Mouse (Mus musculus) lung, embryonic 14.5 days (tissue): Measurements from ENCODE around the gene Grid1. TPM values are rescaled to one million over a fixed set of nuclear protein-coding genes. Genes with fewer than 3 reads are reported as not detected.

Source experiments
- ATAC-seq: fragments of 200-750 bp; cut with Nextera tagmentation; 2 replicates; pipeline ENCODE4 v1.8.0; 2017; ENCODE audit warnings: mild to moderate bottlenecking, moderate TSS enrichment, moderate library complexity; ENCODE audit not compliant: insufficient read depth
- DNase-seq: peaks from one replicate; pipeline ENCODE4 v3.0.0-alpha.2; 2015
- H3K27ac ChIP-seq: fragments of 300-500 bp; sonication (generic); 2 replicates; pipeline ENCODE4 v1.5.1; 2014; ENCODE audit warnings: low read depth, mild to moderate bottlenecking, moderate library complexity
- H3K27me3 ChIP-seq: fragments of 300-500 bp; sonication (generic); 2 replicates; pipeline ENCODE4 v1.6.1; 2014; ENCODE audit warnings: low read length, control low read depth; ENCODE audit not compliant: insufficient read depth
- H3K36me3 ChIP-seq: fragments of 300-500 bp; sonication (generic); 2 replicates; pipeline ENCODE4 v1.6.1; 2014; ENCODE audit warnings: control low read depth; ENCODE audit not compliant: insufficient read depth
- H3K4me1 ChIP-seq: fragments of 300-500 bp; sonication (generic); 2 replicates; pipeline ENCODE4 v1.6.1; 2014; ENCODE audit warnings: antibody characterized with exemption, control low read depth; ENCODE audit not compliant: insufficient read depth
- H3K4me2 ChIP-seq: fragments of 300-500 bp; sonication (generic); 2 replicates; pipeline ENCODE4 v1.6.1; 2014; ENCODE audit warnings: mild to moderate bottlenecking
- H3K4me3 ChIP-seq: fragments of 300-500 bp; sonication (generic); 2 replicates; pipeline ENCODE4 v1.5.1; 2014; ENCODE audit warnings: low read depth, low read length
- H3K9ac ChIP-seq: fragments of 300-500 bp; sonication (generic); 2 replicates; pipeline ENCODE4 v1.6.1; 2014
- H3K9me3 ChIP-seq: fragments of 300-500 bp; sonication (generic); 2 replicates; pipeline ENCODE4 v1.6.1; 2016; ENCODE audit warnings: low read depth, low read length, control low read depth
- CTCF ChIP-seq: IDR thresholded peaks from 2 replicates; pipeline ENCODE4 v1.5.1; 2016; ENCODE audit warnings: antibody characterized with exemption, low read depth
- WGBS: fragments of 180-500 bp; shearing (Covaris S2); extraction: QIAGEN DNeasy Blood & Tissue Kit; methylation state at CpG from one replicate; pipeline ENCODE4 v1.1.7; 2014; 5-methylcytosine and 5-hydroxymethylcytosine counted together
- polyA plus RNA-seq: library from polyadenylated mRNA; unstranded; fragments of >200 nt; fragmentation: Nextera tagmentation; extraction: Ambion mirVana; gene quantifications from 2 replicates; pipeline ENCODE4 v1.2.1, GENCODE M21; 2014

Gene Grid1
- polyA plus RNA-seq, 1 experiment from 2014 or later, result 0.13 TPM

GRCm38 (mm10) chr14:35138069-35138468, 318.2 kb downstream of the Grid1 start:
- H3K36me3 ChIP-seq, result no peaks in the 10 kb centered on the region
- no peaks in the 10 kb centered on the region for H3K9me3 ChIP-seq
- no peak overlapping the region for H3K9ac ChIP-seq
- H3K4me3 ChIP-seq, result no peak overlapping the region
- H3K27ac ChIP-seq, result no peak overlapping the region
- DNase-seq (no peak), ATAC-seq (no peak)
- WGBS, result 74% methylated on average over 7 of the region's 7 CpGs
- no peak overlapping the region for H3K4me2 ChIP-seq
- H3K4me1 ChIP-seq, result no peaks in the 10 kb centered on the region
- TF ChIP-seq CTCF, result no peak
- H3K27me3 ChIP-seq, result no peaks in the 10 kb centered on the region

DNA sequence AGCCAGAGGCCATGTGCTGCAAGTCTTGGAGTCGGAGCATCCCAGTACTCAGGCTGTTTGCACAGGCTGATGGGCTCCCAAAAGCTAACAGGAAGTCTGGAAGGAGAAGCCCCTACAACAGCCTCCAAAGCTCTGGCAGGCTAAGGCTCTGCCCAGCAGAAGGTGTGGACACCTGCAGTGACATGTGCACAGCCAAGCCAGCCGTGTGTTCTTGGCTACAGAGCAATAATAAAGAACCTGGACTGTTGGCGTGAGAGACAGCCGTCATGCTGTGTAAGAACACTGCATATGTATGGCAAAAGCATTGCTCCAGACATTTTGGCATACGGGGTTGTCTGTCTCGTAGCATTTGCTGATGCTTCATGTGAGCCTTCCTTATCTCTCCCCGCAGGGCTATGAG, 319.9 kb downstream of the Grid1 start:
- H3K4me1 ChIP-seq, result no peaks in the 10 kb centered on the region
- no peaks in the 10 kb centered on the region for H3K36me3 ChIP-seq
- H3K9me3 ChIP-seq, result no peaks in the 10 kb centered on the region
- DNase-seq (no peak), ATAC-seq (no peak)
- no peak overlapping the region for H3K4me3 ChIP-seq
- no peak for TF ChIP-seq CTCF
- H3K9ac ChIP-seq, result no peak overlapping the region
- no peak overlapping the region for H3K4me2 ChIP-seq
- H3K27ac ChIP-seq, result no peak overlapping the region
- no peaks in the 10 kb centered on the region for H3K27me3 ChIP-seq
- WGBS, result 64% methylated on average over 7 of the region's 7 CpGs

DNA sequence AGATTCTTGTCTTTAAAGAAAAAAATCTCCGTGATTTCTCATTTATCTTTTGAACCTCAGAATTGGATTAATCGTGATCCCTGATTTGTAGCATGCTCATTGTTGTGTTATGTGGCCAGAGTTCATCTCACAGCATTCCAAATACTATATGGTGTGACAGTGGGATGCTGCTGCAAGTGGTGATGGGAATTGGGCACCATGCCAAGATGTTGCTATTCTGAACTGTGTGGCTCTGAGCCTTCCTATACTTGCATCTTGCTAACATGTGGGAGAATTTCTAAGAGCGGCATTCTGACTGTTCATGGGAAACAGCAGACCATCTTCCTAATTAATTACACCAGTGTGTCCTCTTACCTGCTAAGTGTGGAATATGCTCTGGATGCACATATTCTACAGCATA, 332.5 kb downstream of the Grid1 start:
- ATAC-seq, result peak; percentile 89
- Histone ChIP-seq H3K4me3 (no peak overlapping the region), H3K27me3 (no peaks in the 10 kb centered on the region), H3K9ac (no peak overlapping the region), H3K9me3 (no peaks in the 10 kb centered on the region), H3K36me3 (no peaks in the 10 kb centered on the region), H3K4me1 (no peaks in the 10 kb centered on the region), H3K27ac (no peak overlapping the region), H3K4me2 (no peak overlapping the region)
- no peak for TF ChIP-seq CTCF
- 48% methylated on average over 3 of the region's 3 CpGs for WGBS
- DNase-seq, result peak; percentile 84

DNA sequence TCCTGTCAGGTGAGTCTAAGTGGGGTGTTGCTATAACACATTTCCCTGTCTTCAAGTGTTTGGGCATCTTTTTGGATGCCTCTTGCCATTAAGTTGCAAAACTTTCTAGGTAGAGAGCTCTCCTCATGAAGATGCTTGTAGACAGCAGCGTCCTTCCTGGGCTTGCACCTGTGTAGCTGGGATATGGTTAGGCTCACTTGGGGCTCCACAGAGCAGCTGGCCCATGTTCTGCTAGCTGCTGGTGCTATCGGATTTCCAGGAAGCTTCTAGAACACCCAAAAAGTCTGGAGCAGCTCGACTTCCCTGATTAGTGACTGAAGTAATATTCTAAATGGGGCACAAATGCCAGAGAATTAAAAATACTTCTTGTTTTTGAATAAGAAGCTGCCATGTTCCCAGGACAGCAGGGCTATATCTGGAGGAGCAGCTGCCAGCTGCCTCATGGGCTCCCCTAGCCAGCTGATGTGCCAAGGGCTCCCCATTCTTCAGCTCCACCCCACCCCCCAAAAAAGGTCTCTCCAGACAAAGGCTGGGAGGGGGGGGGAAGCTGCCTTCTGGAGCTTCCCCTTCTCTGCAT, 333.9 kb downstream of the Grid1 start:
- Histone ChIP-seq H3K9me3 (no peaks in the 10 kb centered on the region), H3K9ac (no peak overlapping the region), H3K36me3 (no peaks in the 10 kb centered on the region), H3K4me1 (no peaks in the 10 kb centered on the region), H3K4me2 (no peak overlapping the region), H3K27ac (no peak overlapping the region), H3K27me3 (no peaks in the 10 kb centered on the region), H3K4me3 (no peak overlapping the region)
- WGBS, result 53% methylated on average over 3 of the region's 3 CpGs
- TF ChIP-seq CTCF, result no peak
- ATAC-seq, result no peak
- no peak for DNase-seq

- DNase-seq (no peak), ATAC-seq (no peak)
- Histone ChIP-seq H3K27ac (no peak overlapping the region), H3K36me3 (no peaks in the 10 kb centered on the region), H3K4me2 (no peak overlapping the region), H3K27me3 (no peaks in the 10 kb centered on the region), H3K4me3 (no peak overlapping the region), H3K4me1 (no peaks in the 10 kb centered on the region), H3K9me3 (no peaks in the 10 kb centered on the region), H3K9ac (no peak overlapping the region)
- no peak for TF ChIP-seq CTCF
- WGBS, result 46% methylated on average over 3 of the region's 3 CpGs
Observed at GRCm38 (mm10) chr14:35154364-35154763, 334.5 kb downstream of the Grid1 start.

GRCm38 (mm10) chr14:35157069-35157655, 337.3 kb downstream of the Grid1 start:
- Histone ChIP-seq H3K27me3 (no peaks in the 10 kb centered on the region), H3K4me2 (no peak overlapping the region), H3K9me3 (no peaks in the 10 kb centered on the region), H3K4me1 (no peaks in the 10 kb centered on the region), H3K36me3 (no peaks in the 10 kb centered on the region), H3K4me3 (no peak overlapping the region), H3K9ac (no peak overlapping the region), H3K27ac (no peak overlapping the region)
- DNase-seq (peak; percentile 34), ATAC-seq (no peak)
- WGBS, result 81% methylated on average over 7 of the region's 7 CpGs
- TF ChIP-seq CTCF, result 0 out of 2 replicates have a peak, but pooled peaks have one; percentile 22

DNA sequence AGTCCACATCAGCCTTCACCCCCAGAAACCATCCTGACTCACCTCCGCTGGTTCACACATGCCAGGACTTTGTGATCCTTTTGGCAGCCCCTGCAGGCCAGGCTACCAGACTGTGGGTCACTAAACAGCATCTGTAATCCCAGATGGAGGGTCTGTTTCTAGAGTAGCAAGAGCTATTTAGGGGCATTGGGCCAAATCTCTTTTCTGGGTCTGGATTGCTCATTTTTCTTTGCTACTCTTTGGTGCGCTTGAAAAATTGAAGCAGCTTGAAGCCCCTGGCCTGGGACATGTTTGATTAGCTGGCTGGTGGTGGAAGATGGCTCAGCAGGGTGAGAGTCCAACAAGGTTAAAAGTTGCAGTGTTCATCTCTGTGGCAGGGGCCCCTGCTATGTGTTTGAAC, 339.4 kb downstream of the Grid1 start:
- H3K4me1 ChIP-seq, result no peaks in the 10 kb centered on the region
- DNase-seq, result peak; percentile 56
- no peaks in the 10 kb centered on the region for H3K36me3 ChIP-seq
- no peaks in the 10 kb centered on the region for H3K9me3 ChIP-seq
- TF ChIP-seq CTCF, result no peak
- ATAC-seq, result no peak
- H3K27me3 ChIP-seq, result no peaks in the 10 kb centered on the region
- no peak overlapping the region for H3K27ac ChIP-seq
- H3K4me2 ChIP-seq, result no peak overlapping the region
- 66% methylated on average over 2 of the region's 2 CpGs for WGBS
- H3K9ac ChIP-seq, result no peak overlapping the region
- no peak overlapping the region for H3K4me3 ChIP-seq
